Mouse (Mus musculus) spleen, adult 2 months (tissue): ENCODE data around the gene Ube2d1. TPM values are rescaled to one million over a fixed set of nuclear protein-coding genes. Genes with fewer than 3 reads are reported as not detected.

Source experiments
- DNase-seq, 2 experiments: peaks; one replicate each; pipeline versions ENCODE4 v3.0.0 to v3.0.0-alpha.2; 2012 to 2021; ENCODE audit warnings: low spot score in 2 of 2, low read depth in 1 of 2
- H3K27ac ChIP-seq: fragments of 200-500 bp; 2 replicates; pipeline ENCODE4 v1.5.1; 2012; ENCODE audit warnings: low read length, inconsistent platforms; ENCODE audit not compliant: insufficient read depth
- H3K27me3 ChIP-seq: fragments of 200-500 bp; 2 replicates; pipeline ENCODE4 v1.6.1; 2012; ENCODE audit warnings: mild to moderate bottlenecking, moderate library complexity, low read length, inconsistent platforms; ENCODE audit not compliant: control insufficient read depth, insufficient read depth
- H3K36me3 ChIP-seq: fragments of 200-500 bp; 2 replicates; pipeline ENCODE4 v1.6.1; 2012; ENCODE audit warnings: mild to moderate bottlenecking, low read length, inconsistent platforms; ENCODE audit not compliant: control insufficient read depth, insufficient read depth
- H3K4me1 ChIP-seq: fragments of 200-500 bp; 2 replicates; pipeline ENCODE4 v1.6.1; 2011; ENCODE audit warnings: inconsistent platforms; ENCODE audit not compliant: control insufficient read depth, insufficient read depth, insufficient read length
- H3K4me3 ChIP-seq: fragments of 200-500 bp; 2 replicates; pipeline ENCODE4 v1.5.1; 2011; ENCODE audit warnings: mild to moderate bottlenecking, inconsistent platforms; ENCODE audit not compliant: insufficient read depth, insufficient read length; ENCODE audit errors: extremely low read depth
- CTCF ChIP-seq: fragments of 200-500 bp; IDR thresholded peaks from 2 replicates; pipeline ENCODE4 v1.5.1; 2011; ENCODE audit warnings: mild to moderate bottlenecking, inconsistent platforms; ENCODE audit not compliant: insufficient read depth, insufficient read length, insufficient replicate concordance; ENCODE audit errors: extremely low read depth
- POLR2A ChIP-seq: fragments of 200-500 bp; IDR thresholded peaks from 2 replicates; pipeline ENCODE4 v1.6.1; 2011; ENCODE audit warnings: low read depth, low read length, inconsistent platforms
- WGBS: fragments of 180-500 bp; shearing (Covaris S2); methylation state at CpG from one replicate; pipeline ENCODE4 v1.1.7; 2018; 5-methylcytosine and 5-hydroxymethylcytosine counted together
- polyA plus RNA-seq: library from polyadenylated mRNA; depleted of rRNA; stranded (reverse); fragments of >200 nt; gene quantifications from 2 replicates; pipeline ENCODE4 v1.2.3, GENCODE M21; 2012

The Ube2d1 gene
- polyA plus RNA-seq, 1 experiment, result 29.4 TPM

DNA sequence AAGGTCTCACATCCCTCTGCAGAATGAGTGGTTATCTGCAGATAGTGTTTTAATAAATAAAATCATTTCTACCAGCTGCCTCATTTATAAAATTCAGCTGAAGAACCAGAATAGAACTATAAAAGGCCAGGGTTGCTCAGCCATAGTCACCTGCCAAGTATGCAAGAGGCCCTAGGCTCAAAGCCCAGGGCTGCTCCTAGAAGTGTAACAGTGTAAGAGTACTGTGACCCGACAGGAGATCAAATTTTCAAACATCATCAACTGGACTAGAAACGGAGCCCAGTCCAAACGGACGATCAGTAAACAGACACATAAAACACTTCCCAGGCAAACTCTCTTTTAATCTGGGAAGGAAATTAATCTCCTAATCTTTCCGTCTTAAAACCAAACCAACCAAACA is 33.2 kb downstream of the Ube2d1 start:
- 91% methylated on average over 5 of the region's 5 CpGs for WGBS

GRCm38 (mm10) chr10:71251256-71251655 is 33.8 kb downstream of the Ube2d1 start:
- Histone ChIP-seq H3K4me1 (peaks cover 7% of the 10 kb centered on the region), H3K27ac (no peak overlapping the region), H3K27me3 (no peaks in the 10 kb centered on the region), H3K36me3 (peaks cover 8% of the 10 kb centered on the region; the same call in 1 of the 2 replicates), H3K4me3 (no peak overlapping the region)
- WGBS, result 93% methylated on average over 5 of the region's 5 CpGs
- TF ChIP-seq POLR2A, result no peak
- TF ChIP-seq CTCF, result no peak
- DNase-seq, result no peak

More for the DNA sequence above, 33.2 kb downstream of the Ube2d1 start:
- no peaks in the 10 kb centered on the region for H3K27me3 ChIP-seq
- peaks cover 4% of the 10 kb centered on the region for H3K4me1 ChIP-seq
- H3K36me3 ChIP-seq, result peaks cover 8% of the 10 kb centered on the region; the same call in 1 of the 2 replicates
- no peak overlapping the region for H3K4me3 ChIP-seq
- no peak for DNase-seq
- no peak overlapping the region for H3K27ac ChIP-seq
- TF ChIP-seq POLR2A (no peak), CTCF (no peak)

GRCm38 (mm10) chr10:71250472-71250871 is 34.6 kb downstream of the Ube2d1 start:
- 91% methylated on average over 17 of the region's 17 CpGs for WGBS
- Histone ChIP-seq H3K4me3 (no peak overlapping the region), H3K4me1 (peaks cover 9% of the 10 kb centered on the region), H3K36me3 (peaks cover 4% of the 10 kb centered on the region; the same call in 1 of the 2 replicates), H3K27me3 (no peaks in the 10 kb centered on the region), H3K27ac (no peak overlapping the region)
- TF ChIP-seq CTCF (no peak), POLR2A (no peak)
- DNase-seq, result no peak

DNA sequence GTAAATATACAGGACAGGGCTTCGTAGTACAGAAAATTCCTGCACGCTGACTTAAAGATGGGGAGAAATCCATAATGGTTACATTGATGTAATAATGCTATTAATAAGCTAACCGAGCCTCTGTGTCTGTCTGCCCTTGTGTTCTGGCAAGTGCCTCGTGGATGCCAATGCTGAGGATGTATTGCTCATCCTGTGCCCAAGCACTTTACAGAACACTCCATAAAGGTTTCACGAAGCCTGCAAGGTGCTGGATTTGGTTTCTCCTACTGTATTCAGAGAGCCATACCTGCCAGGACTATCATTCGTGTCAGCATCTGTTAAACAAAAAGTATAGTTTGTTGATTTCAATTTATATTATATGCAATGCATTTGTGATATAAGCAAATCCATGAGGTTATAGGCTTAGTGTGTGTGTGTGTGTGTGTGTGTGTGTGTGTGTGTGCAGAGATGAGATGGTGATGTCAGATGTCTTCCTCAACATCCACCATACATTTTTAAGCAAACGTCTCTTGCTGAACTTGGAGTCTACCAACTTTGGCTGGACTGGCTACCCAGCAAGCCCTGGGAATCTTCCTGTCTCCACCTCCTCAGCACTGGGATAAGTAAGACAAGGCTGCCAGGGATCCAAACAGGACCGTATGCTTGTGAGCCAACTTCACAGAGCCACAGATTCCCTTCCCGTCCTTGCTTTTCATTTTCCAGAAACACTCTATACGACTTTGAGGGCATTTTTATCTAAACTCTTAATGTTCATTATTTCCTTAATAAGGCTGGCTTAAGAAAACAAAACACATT is 35.8 kb downstream of the Ube2d1 start:
- peaks cover 9% of the 10 kb centered on the region for H3K4me1 ChIP-seq
- WGBS, result 82% methylated on average over 10 of the region's 10 CpGs
- no peaks in the 10 kb centered on the region for H3K36me3 ChIP-seq
- no peak for DNase-seq
- no peak overlapping the region for H3K27ac ChIP-seq
- no peak overlapping the region for H3K4me3 ChIP-seq
- no peaks in the 10 kb centered on the region for H3K27me3 ChIP-seq
- TF ChIP-seq CTCF (no peak), POLR2A (no peak)

GRCm38 (mm10) chr10:71246956-71247355 is 38.1 kb downstream of the Ube2d1 start:
- 4% methylated on average over 7 of the region's 7 CpGs for WGBS
- no peaks in the 10 kb centered on the region for H3K27me3 ChIP-seq
- TF ChIP-seq POLR2A (no peak), CTCF (no peak)
- H3K36me3 ChIP-seq, result no peaks in the 10 kb centered on the region
- H3K27ac ChIP-seq, result peak overlapping the region; percentile 62; the same call in 1 of the 2 replicates
- peaks cover 9% of the 10 kb centered on the region for H3K4me1 ChIP-seq
- DNase-seq, result peak; percentile 52 to 66
- H3K4me3 ChIP-seq, result no peak overlapping the region

DNA sequence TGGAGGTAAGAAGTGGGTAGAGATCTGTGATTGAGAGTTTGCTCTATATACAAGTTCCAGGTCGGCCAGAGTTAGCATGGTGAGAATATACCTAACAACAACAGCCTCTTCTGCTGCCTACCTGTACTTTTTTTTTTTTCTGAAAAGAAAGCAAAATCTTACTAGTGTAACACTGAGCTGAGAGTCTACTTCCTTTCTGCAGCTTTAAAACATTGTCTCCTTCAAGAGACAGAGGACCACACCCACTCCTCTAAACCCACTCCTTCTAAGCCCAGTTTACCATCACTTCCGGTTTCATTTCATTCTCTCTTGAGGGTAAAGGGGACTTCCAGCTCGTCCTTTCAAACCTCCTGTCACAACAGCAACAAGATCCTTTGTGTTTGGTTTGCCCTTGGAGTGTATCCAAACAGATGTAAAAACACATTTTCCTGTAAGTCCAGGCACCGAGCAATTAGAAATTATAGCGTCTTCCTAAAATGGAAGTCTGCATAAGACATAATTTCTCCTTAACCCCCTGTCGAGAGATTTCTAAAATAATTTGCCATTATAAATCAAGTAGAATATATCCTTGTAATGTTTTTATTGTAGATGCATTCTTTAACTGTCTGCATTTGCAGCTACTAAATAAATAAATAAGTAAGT is 45.5 kb downstream of the Ube2d1 start:
- WGBS, result 7% methylated on average over 6 of the region's 6 CpGs
- peak; percentile 45 to 80 for DNase-seq
- peak; percentile 2; the same call in 1 of the 2 replicates for TF ChIP-seq POLR2A
- no peak for TF ChIP-seq CTCF
- Histone ChIP-seq H3K4me1 (peaks cover 11% of the 10 kb centered on the region; the same call in 1 of the 2 replicates), H3K4me3 (peak overlapping the region; percentile 17; the same call in 1 of the 2 replicates), H3K27ac (peak overlapping the region; percentile 83), H3K27me3 (no peaks in the 10 kb centered on the region), H3K36me3 (peaks cover 8% of the 10 kb centered on the region)

- peak within 1 kb of the TSS; percentile 85 for H3K4me3 ChIP-seq
- DNase-seq, result no peak
- H3K4me1 ChIP-seq, result peaks cover 11% of the 10 kb centered on the region; the same call in 1 of the 2 replicates
- H3K36me3 ChIP-seq, result peaks cover 18% of the 10 kb centered on the region
- TF ChIP-seq POLR2A (no peak), CTCF (no peak)
- peak within 1 kb of the TSS; percentile 93 for H3K27ac ChIP-seq
- WGBS, result 8% methylated on average over 7 of the region's 7 CpGs
- no peaks in the 10 kb centered on the region for H3K27me3 ChIP-seq
Measured at GRCm38 (mm10) chr10:71238240-71238554, 46.9 kb downstream of the Ube2d1 start, which contains the start of gene Tfam. TSS of gene Tfam (minus strand) at chr10:71238280.
